Mouse (Mus musculus) lung, adult 2 months (tissue): Measurements from ENCODE around the gene Cpne5.

ENCODE experiments used
- CTCF ChIP-seq: fragments of 200-500 bp; IDR thresholded peaks from 2 replicates; pipeline ENCODE4 v1.5.1; 2011; ENCODE audit warnings: mild to moderate bottlenecking, low read length, control low read depth; ENCODE audit not compliant: insufficient read depth
- POLR2A ChIP-seq: fragments of 200-500 bp; IDR thresholded peaks from 2 replicates; pipeline ENCODE4 v1.6.1; 2011; ENCODE audit warnings: low read depth, mild to moderate bottlenecking, control low read depth, low read length, borderline replicate concordance; ENCODE audit errors: extremely low read depth

- TF ChIP-seq CTCF (no peak), POLR2A (no peak)
Observed at GRCm38 (mm10) chr17:29244912-29245311, 6.9 kb upstream of the Cpne5 start.
